Mouse (Mus musculus) adrenal gland, postnatal 4 days (tissue): Measurements from ENCODE around the gene Ms4a18. TPM values are rescaled to one million over a fixed set of nuclear protein-coding genes. Genes with fewer than 3 reads are reported as not detected.
"Not testable (repeated sequence)": the region's sequence is repeated elsewhere in the genome, so short reads cannot be mapped to it uniquely, and the experiment has no call there.

ENCODE experiments used
- DNase-seq, 2 experiments: peaks; one replicate each; pipeline ENCODE4 v3.0.0; 2021 to 2022; ENCODE audit warnings: low spot score in 2 of 2, mixed read lengths in 2 of 2
- long read RNA-seq, 2 experiments: library from polyadenylated mRNA; stranded (forward); transcript quantifications; one replicate each; pipeline ENCODE4 v2.0.0; 2021
- total RNA-seq, 2 experiments: library from RNA; stranded (reverse); gene quantifications; 2 replicates each; pipeline ENCODE4 v1.2.3; 2021

The Ms4a18 gene
- not detected for total RNA-seq
- long read RNA-seq, experiment 1: 0 reads
- long read RNA-seq, experiment 2: 0 reads

DNA sequence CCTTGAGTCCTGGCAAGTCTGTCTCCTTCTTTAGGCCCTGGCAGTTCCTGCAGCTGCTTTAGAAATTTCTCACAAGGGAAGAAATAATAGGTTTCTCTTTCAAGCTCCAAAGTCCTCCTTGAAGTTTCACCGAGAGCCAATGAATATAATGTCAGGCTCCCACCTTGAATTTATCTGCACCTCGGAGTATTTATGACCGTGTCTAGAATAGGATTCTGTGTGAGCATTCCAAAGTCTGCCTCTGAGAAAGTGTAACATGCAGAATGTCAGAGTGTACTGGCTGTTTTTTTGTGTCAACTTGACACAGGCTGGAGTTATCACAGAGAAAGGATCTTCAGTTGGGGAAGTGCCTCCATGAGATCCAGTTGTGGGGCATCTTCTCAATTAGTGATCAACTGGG is at the start of gene Ms4a18:
Gene Ms4a18, minus strand, starts transcription at position 141 of the 400 bp plus-strand sequence.
- no peak for DNase-seq

GRCm38 (mm10) chr19:11065202-11065875 is 47.5 kb upstream of the Ms4a18 start:
- DNase-seq: no peak

DNA sequence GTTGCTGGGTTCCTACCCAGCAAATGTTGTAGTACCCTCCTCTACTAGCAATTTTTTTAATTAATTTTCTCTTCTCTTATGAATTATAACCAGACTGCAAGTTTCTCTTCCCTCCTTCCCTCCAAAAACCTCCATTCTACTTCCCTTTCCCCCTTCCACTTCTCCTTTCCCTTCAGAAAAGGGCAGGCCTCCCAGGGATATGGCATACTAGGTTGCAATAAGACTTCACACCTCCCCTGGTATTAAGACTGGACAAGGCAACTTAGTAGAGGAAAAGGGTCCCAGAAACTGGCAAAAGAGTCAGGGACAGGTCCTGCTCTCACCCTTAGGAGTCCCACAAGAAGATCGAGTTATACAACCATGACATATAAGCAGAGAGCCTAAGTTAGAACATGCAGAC is 43.1 kb upstream of the Ms4a18 start:
- no peak for DNase-seq

DNA sequence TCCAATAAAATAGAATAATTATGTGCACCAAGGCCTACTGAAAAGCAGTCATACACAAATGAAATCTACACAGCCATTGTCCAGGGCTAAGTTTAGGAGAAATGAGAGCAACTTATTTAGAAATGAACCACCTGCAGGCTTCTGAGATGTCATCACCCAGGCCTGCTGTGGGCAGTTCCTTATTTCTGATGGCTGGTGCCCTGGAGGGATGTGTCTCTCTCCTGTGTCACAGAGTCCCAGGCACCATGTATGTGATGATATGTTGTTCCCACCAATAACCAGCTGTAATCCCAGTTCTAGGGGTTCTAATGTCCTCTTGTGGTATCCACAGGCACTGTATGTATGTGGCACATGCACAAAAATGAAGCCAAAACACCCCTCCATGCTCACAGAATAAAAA is 42.1 kb upstream of the Ms4a18 start:
- DNase-seq: no peak

- not testable (repeated sequence) for DNase-seq
These were observed 37.9 kb upstream of the Ms4a18 start for GRCm38 (mm10) chr19:11055700-11056099.

DNA sequence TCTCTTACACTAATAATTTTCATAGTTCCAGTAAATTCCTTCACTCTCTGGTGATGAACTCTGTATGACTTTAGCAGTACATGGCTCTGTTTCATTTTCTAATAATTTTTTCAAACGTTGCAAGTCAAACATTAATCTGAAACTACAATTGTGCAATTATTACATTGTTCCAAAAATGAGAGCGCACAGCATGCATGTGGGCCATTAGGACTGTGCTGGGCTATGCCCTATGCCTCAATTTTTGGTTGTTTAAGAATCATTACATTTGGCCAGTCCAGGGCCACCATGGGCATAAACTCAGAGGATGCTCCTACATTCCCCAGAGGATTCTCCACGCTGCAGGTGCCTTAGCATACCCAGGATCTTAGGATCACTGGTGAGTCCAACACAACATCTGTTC is 35.4 kb upstream of the Ms4a18 start:
- no peak for DNase-seq

GRCm38 (mm10) chr19:11052877-11053276 is 35.0 kb upstream of the Ms4a18 start:
- DNase-seq: no peak

DNA sequence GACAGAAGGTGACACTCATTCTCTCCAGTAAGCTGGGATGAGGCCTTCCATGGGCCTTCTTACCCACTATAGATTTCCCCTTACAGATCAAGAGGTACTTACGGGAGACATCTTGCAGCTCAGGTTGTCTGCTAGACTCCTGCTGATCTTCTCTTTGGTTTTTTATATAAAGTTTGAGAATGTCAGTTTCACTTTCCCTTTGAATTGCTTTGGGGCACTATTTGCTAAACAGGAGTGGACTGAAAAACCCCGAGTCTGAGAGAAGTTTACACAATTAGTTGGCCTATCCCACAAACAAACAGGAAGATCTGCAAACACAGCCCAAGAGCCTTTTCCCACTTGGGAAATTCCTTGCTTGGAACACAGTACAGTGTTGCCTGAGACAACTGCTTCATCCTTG is 32.5 kb upstream of the Ms4a18 start:
- no peak for DNase-seq

- no peak for DNase-seq
These were observed 31.6 kb upstream of the Ms4a18 start for GRCm38 (mm10) chr19:11049426-11049825.

DNA sequence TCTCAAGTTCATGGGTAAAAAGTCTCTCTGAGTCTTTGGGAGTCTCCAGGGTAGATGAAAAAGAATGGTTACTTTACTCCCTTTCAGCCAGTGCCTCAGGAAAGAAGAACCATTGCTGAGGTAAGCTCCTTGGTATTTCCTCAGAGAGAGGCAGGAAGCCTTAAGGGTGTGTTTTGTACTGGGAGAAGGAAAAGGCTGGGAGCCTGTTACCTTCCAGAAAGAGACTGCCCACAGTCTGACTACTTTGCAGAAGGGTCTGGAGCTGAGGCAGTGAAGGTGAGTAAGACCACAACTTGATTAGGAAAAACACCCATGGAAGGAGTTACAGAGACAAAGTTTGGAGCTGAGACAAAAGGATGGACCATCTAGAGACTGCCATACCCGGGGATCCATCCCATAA is 30.7 kb upstream of the Ms4a18 start:
- no peak for DNase-seq

GRCm38 (mm10) chr19:11048009-11048408 is 30.2 kb upstream of the Ms4a18 start:
- DNase-seq: no peak

DNA sequence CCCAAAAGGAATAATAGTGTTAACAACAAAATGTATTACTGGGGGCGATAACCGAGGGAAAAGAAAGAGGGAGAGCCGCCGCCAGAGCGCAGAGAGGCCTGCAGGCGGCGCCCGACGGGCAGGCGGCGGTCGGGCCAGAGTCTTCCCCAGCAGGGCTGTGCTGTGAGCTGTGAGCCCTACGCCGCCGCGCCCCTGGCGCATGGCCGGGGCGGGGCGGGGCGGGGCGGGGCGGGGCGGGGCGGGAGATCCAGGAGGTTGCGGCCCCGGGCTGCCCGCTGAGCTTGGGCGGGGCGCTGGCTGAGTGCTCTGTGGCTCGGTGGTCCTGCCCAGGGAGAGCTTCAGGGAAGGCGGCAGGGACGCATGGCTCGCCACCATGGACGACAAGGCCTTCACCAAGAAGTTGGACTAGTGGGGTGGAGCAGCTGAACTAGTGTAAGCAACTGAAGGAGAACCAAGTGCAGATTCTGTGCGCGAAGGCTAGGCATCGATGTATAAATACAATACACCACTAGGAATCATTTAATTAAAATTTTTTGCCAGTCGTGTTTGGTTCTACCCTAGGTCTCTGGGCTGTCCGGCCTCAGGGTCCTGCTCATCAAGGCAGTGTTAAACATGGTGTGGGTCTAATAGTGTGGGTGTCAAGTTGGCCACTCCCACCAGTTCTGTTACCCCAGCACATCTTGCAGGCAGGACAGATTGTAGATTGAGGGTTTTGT is 27.3 kb upstream of the Ms4a18 start:
- peak; percentile 8 to 13 for DNase-seq

DNA sequence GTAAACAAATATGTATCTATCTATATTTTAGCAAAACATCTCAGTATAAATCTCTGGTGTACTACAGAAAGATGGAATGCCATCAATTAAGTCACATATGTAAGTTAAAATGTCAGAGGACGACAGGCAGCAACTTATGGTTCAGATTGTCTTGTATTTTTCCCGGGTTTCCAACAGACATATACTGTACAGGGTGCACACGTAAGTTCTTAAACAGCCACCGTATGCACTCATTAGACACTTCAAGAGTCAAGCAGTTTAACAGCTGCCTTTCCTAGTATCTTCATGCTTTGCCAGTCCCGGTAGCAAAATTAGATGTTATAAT is 26.8 kb upstream of the Ms4a18 start:
- no peak for DNase-seq

DNA sequence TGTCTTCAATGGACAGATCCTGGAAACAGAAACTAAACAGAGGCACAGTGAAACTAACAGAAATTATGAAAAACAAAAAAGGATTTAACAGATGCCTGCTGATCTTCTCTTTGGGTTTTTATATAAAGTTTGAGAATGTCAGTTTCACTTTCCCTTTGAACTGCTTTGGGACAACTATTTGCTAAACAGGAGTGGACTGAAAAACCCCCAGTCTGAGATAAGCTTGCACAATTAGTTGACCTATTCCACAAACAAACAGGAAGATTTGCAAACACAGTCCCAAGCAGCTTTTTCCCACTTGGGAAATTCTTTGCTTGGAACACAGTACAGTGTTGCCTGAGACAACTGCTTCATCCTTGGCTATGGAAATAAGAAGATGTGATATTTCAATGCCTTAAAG is 19.7 kb upstream of the Ms4a18 start:
- DNase-seq: no peak

DNA sequence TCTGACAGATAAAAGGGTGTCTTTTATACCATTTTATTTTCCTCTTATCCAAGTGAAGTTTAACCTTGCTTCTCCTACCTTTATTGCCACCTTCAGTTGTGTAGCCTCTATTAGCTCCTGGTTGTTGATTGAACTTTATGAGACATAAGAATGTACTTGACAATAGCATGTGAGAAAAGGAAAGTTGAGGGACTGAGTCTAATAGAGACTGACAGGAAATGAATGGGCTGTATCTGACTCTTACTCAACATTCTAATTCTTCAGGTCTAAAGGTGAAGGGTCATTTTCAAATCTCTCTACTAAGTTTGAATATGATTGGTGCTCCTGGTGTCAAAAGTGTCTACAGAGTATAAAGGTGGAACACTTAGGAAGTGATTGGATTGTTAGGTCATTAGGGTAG is 4.6 kb upstream of the Ms4a18 start:
- DNase-seq: no peak

DNA sequence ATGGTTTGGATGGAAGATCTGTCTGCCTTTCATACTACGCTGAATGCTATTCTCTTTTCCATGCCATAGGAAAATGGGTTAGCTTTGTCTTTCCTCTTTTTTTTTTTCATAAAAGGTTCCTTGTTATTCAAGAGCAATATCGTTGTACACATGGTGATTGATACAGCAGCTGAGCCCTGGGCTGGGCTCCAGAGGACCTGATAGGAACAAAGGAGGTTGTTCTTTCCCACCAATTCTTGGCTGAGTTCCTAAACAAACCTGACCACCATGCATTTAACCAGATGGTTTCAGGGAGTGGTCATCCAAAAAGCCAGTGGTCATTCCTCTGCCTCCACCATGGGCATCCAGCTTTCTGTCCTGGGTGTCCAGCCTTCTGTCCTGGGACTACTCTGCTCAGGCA is 580 bp downstream of the Ms4a18 start:
- no peak for DNase-seq

GRCm38 (mm10) chr19:11015998-11016397 is 1.8 kb downstream of the Ms4a18 start:
- no peak for DNase-seq

- DNase-seq: no peak
These were observed 2.4 kb downstream of the Ms4a18 start for GRCm38 (mm10) chr19:11015468-11015867.

GRCm38 (mm10) chr19:10993150-10993549 is 24.7 kb downstream of the Ms4a18 start, which contains the start of gene Ms4a15:
Gene Ms4a15 (minus strand): TSS chr19:10993250.
- no peak for DNase-seq

- no peak for DNase-seq
These were observed 25.9 kb downstream of the Ms4a18 start for GRCm38 (mm10) chr19:10991911-10992310.

DNA sequence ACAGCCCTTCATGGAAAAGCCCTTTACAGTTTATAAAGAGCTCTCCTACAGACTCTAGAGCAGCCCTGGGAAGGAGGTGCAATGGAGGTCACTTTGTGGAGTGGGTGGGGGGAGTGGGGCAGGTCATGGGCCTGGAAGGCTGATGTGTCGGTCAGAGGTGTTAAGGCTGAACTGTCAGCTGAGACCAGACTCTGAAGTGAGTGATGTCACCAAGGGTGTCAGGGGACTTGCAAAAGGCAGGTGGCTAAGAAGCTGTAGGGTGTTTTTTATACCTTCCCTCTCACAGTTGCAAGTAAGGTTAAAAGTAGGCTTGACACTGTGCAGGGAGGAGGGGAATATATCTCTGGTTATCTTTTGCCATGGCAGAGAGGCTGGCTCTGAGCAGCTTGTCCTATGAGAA is 27.1 kb downstream of the Ms4a18 start:
- no peak for DNase-seq

GRCm38 (mm10) chr19:10988563-10988962 is 29.3 kb downstream of the Ms4a18 start:
- DNase-seq: no peak

DNA sequence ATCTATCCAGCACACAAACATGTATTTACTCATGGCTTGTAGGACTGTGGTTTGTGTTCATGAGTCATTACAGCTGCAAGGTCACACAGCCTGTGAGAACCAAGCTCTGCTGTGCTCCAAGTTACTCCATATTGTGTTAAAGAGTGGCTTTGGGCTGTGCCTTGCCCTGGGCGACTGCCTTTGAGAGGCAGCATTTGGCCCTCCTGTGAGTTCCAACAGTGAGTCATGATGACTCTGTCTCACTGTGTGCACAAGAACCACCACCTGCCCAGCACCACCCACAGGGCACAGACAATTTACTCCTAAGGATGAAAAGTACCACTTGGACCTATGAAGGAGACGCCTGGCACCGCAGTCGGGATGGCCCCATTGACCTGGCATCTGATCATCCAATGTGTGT is 31.9 kb downstream of the Ms4a18 start:
- no peak for DNase-seq
